ENCODE assay signal across 17 mouse cellular contexts in genomic region chr2:98124646-98125045, GRCm38 (mm10).
DNase-seq lines count a peak whose midpoint lies in the region; ATAC-seq and TF ChIP-seq lines count a peak whose summit lies in the region.
"Had no signal": no experiment of that assay in that cellular context is flagged by ENCODE, and none has a peak within 500 bp of the region (broad histone marks: within the 10 kb centered on the region; RNA-seq: fewer than 3 reads in every experiment).

No protein-coding gene starts in this region.

- no peak for TF ChIP-seq CTCF in liver, postnatal 0 days (IDR thresholded peaks at IDR 0.05; ENCODE audit: low read depth)

- no peaks in the 10 kb centered on the region for H3K27me3 ChIP-seq in hindbrain, embryonic 13.5 days
- H3K27me3 ChIP-seq in hindbrain, embryonic 11.5 days (ENCODE audit: control insufficient read depth, insufficient read depth, low read length): no peaks in the 10 kb centered on the region
- H3K27me3 ChIP-seq in midbrain, embryonic 11.5 days (ENCODE audit: control insufficient read depth, insufficient read depth, low read length): no peaks in the 10 kb centered on the region
- no peaks in the 10 kb centered on the region for H3K27me3 ChIP-seq in midbrain, embryonic 10.5 days (ENCODE audit: low read depth, poor library complexity, severe bottlenecking)
- no peaks in the 10 kb centered on the region for H3K27me3 ChIP-seq in forebrain, embryonic 14.5 days (replicated peaks; ENCODE audit: control insufficient read depth, insufficient read depth, low read length)
- no peaks in the 10 kb centered on the region for H3K27me3 ChIP-seq in midbrain, embryonic 15.5 days (replicated peaks)
- H3K27me3 ChIP-seq in liver, postnatal 0 days (ENCODE audit: insufficient read depth, low read length): no peaks in the 10 kb centered on the region
- H3K27me3 ChIP-seq: embryonic facial prominence, embryonic 13.5 days; intestine, embryonic 15.5 days; kidney, embryonic 15.5 days; limb, embryonic 13.5 days; liver, embryonic 15.5 days; neural tube, embryonic 12.5 days had no signal

- no peaks in the 10 kb centered on the region for H3K9me3 ChIP-seq in hindbrain, embryonic 13.5 days
- no peaks in the 10 kb centered on the region for H3K9me3 ChIP-seq in hindbrain, embryonic 11.5 days (ENCODE audit: control insufficient read depth, low read length)
- no peaks in the 10 kb centered on the region for H3K9me3 ChIP-seq in midbrain, embryonic 11.5 days (ENCODE audit: control insufficient read depth, low read length)
- no peaks in the 10 kb centered on the region for H3K9me3 ChIP-seq in midbrain, embryonic 10.5 days (replicated peaks)
- no peaks in the 10 kb centered on the region for H3K9me3 ChIP-seq in forebrain, embryonic 14.5 days (replicated peaks; ENCODE audit: control insufficient read depth, low read length)
- no peaks in the 10 kb centered on the region for H3K9me3 ChIP-seq in midbrain, embryonic 15.5 days
- no peaks in the 10 kb centered on the region for H3K9me3 ChIP-seq in liver, postnatal 0 days (ENCODE audit: low read length)
- H3K9me3 ChIP-seq: embryonic facial prominence, embryonic 13.5 days; intestine, embryonic 15.5 days; kidney, embryonic 15.5 days; limb, embryonic 13.5 days; liver, embryonic 15.5 days; neural tube, embryonic 12.5 days had no signal

- peak; percentile 78; the same call in 1 of the 2 replicates for ATAC-seq in hindbrain, embryonic 13.5 days (ENCODE audit: low FRiP score)
- ATAC-seq in hindbrain, embryonic 11.5 days (ENCODE audit: low FRiP score): no peak
- peak; percentile 65; the same call in 1 of the 2 replicates for ATAC-seq in midbrain, embryonic 11.5 days (ENCODE audit: low FRiP score)
- ATAC-seq in forebrain, embryonic 14.5 days: peak; percentile 68; the same call in 1 of the 2 replicates
- ATAC-seq in midbrain, embryonic 15.5 days (replicated peaks): peak; percentile 94
- ATAC-seq in liver, postnatal 0 days: no peak
- ATAC-seq: intestine, embryonic 15.5 days had no signal

- H3K27ac ChIP-seq in hindbrain, embryonic 13.5 days: no peak overlapping the region
- H3K27ac ChIP-seq in hindbrain, embryonic 11.5 days (ENCODE audit: low read depth, low read length): no peak overlapping the region
- H3K27ac ChIP-seq in midbrain, embryonic 11.5 days (ENCODE audit: low read depth, low read length): no peak overlapping the region
- no peak overlapping the region for H3K27ac ChIP-seq in midbrain, embryonic 10.5 days (replicated peaks)
- H3K27ac ChIP-seq in forebrain, embryonic 14.5 days (ENCODE audit: low read depth, low read length): no peak overlapping the region
- H3K27ac ChIP-seq in midbrain, embryonic 15.5 days: no peak overlapping the region
- no peak overlapping the region for H3K27ac ChIP-seq in liver, postnatal 0 days (ENCODE audit: low read depth)
- H3K27ac ChIP-seq: embryonic facial prominence, embryonic 13.5 days; intestine, embryonic 15.5 days; kidney, embryonic 15.5 days; limb, embryonic 13.5 days; liver, embryonic 15.5 days; neural tube, embryonic 12.5 days had no signal

- no peaks in the 10 kb centered on the region for H3K4me1 ChIP-seq in hindbrain, embryonic 13.5 days (replicated peaks)
- H3K4me1 ChIP-seq in hindbrain, embryonic 11.5 days (replicated peaks; ENCODE audit: control insufficient read depth, insufficient read depth, low read length): no peaks in the 10 kb centered on the region
- H3K4me1 ChIP-seq in midbrain, embryonic 11.5 days (ENCODE audit: control insufficient read depth, insufficient read depth, low read length): no peaks in the 10 kb centered on the region
- no peaks in the 10 kb centered on the region for H3K4me1 ChIP-seq in midbrain, embryonic 10.5 days
- H3K4me1 ChIP-seq in forebrain, embryonic 14.5 days (ENCODE audit: control insufficient read depth, insufficient read depth, low read length): no peaks in the 10 kb centered on the region
- no peaks in the 10 kb centered on the region for H3K4me1 ChIP-seq in midbrain, embryonic 15.5 days
- no peaks in the 10 kb centered on the region for H3K4me1 ChIP-seq in liver, postnatal 0 days (ENCODE audit: insufficient read depth)
- H3K4me1 ChIP-seq: embryonic facial prominence, embryonic 13.5 days; intestine, embryonic 15.5 days; kidney, embryonic 15.5 days; limb, embryonic 13.5 days; liver, embryonic 15.5 days; neural tube, embryonic 12.5 days had no signal

- no peaks in the 10 kb centered on the region for H3K36me3 ChIP-seq in hindbrain, embryonic 13.5 days
- no peaks in the 10 kb centered on the region for H3K36me3 ChIP-seq in hindbrain, embryonic 11.5 days (ENCODE audit: control insufficient read depth, insufficient read depth, low read length)
- no peaks in the 10 kb centered on the region for H3K36me3 ChIP-seq in midbrain, embryonic 11.5 days (ENCODE audit: control insufficient read depth, insufficient read depth, low read length)
- no peaks in the 10 kb centered on the region for H3K36me3 ChIP-seq in midbrain, embryonic 10.5 days
- no peaks in the 10 kb centered on the region for H3K36me3 ChIP-seq in forebrain, embryonic 14.5 days (ENCODE audit: control insufficient read depth, insufficient read depth, low read length)
- no peaks in the 10 kb centered on the region for H3K36me3 ChIP-seq in midbrain, embryonic 15.5 days (replicated peaks)
- no peaks in the 10 kb centered on the region for H3K36me3 ChIP-seq in liver, postnatal 0 days (replicated peaks; ENCODE audit: insufficient read depth, low read length)
- H3K36me3 ChIP-seq: embryonic facial prominence, embryonic 13.5 days; intestine, embryonic 15.5 days; kidney, embryonic 15.5 days; limb, embryonic 13.5 days; liver, embryonic 15.5 days; neural tube, embryonic 12.5 days had no signal

- WGBS in hindbrain, embryonic 13.5 days: 75% methylated on average over 2 of the region's 2 CpGs
- WGBS in hindbrain, embryonic 11.5 days: 82% methylated on average over 2 of the region's 2 CpGs
- 77% methylated on average over 2 of the region's 2 CpGs for WGBS in midbrain, embryonic 11.5 days
- 87% methylated on average over 2 of the region's 2 CpGs for WGBS in midbrain, embryonic 10.5 days
- 66% methylated on average over 2 of the region's 2 CpGs for WGBS in forebrain, embryonic 14.5 days
- 55% methylated on average over 2 of the region's 2 CpGs for WGBS in midbrain, embryonic 15.5 days
- WGBS in liver, postnatal 0 days (ENCODE audit: insufficient replicate concordance): 64% methylated on average over 2 of the region's 2 CpGs

- H3K9ac ChIP-seq in hindbrain, embryonic 13.5 days: no peak overlapping the region
- H3K9ac ChIP-seq in hindbrain, embryonic 11.5 days (ENCODE audit: low read depth, low read length): no peak overlapping the region
- no peak overlapping the region for H3K9ac ChIP-seq in midbrain, embryonic 11.5 days (ENCODE audit: low read length)
- no peak overlapping the region for H3K9ac ChIP-seq in forebrain, embryonic 14.5 days (ENCODE audit: low read length)
- H3K9ac ChIP-seq in midbrain, embryonic 15.5 days: no peak overlapping the region
- H3K9ac ChIP-seq in liver, postnatal 0 days (replicated peaks): no peak overlapping the region
- H3K9ac ChIP-seq: embryonic facial prominence, embryonic 13.5 days; intestine, embryonic 15.5 days; kidney, embryonic 15.5 days; limb, embryonic 13.5 days; liver, embryonic 15.5 days; neural tube, embryonic 12.5 days had no signal

- H3K4me3 ChIP-seq in hindbrain, embryonic 13.5 days: no peak overlapping the region
- H3K4me3 ChIP-seq in hindbrain, embryonic 11.5 days (ENCODE audit: low read depth, low read length): no peak overlapping the region
- no peak overlapping the region for H3K4me3 ChIP-seq in midbrain, embryonic 11.5 days (ENCODE audit: low read depth, low read length)
- no peak overlapping the region for H3K4me3 ChIP-seq in midbrain, embryonic 10.5 days
- no peak overlapping the region for H3K4me3 ChIP-seq in forebrain, embryonic 14.5 days (ENCODE audit: low read depth, low read length)
- H3K4me3 ChIP-seq in midbrain, embryonic 15.5 days: no peak overlapping the region
- H3K4me3 ChIP-seq in liver, postnatal 0 days (ENCODE audit: low read depth, low read length): no peak overlapping the region
- H3K4me3 ChIP-seq: embryonic facial prominence, embryonic 13.5 days; intestine, embryonic 15.5 days; kidney, embryonic 15.5 days; limb, embryonic 13.5 days; liver, embryonic 15.5 days; neural tube, embryonic 12.5 days had no signal

- no peak for TF ChIP-seq EP300 in liver, postnatal 0 days (IDR thresholded peaks at IDR 0.05; ENCODE audit: low read depth)

- no peak overlapping the region for H3K4me2 ChIP-seq in hindbrain, embryonic 13.5 days
- no peak overlapping the region for H3K4me2 ChIP-seq in hindbrain, embryonic 11.5 days (replicated peaks; ENCODE audit: low read depth, low read length)
- H3K4me2 ChIP-seq in midbrain, embryonic 11.5 days: no peak overlapping the region
- no peak overlapping the region for H3K4me2 ChIP-seq in forebrain, embryonic 14.5 days (ENCODE audit: low read length)
- no peak overlapping the region for H3K4me2 ChIP-seq in midbrain, embryonic 15.5 days
- no peak overlapping the region for H3K4me2 ChIP-seq in liver, postnatal 0 days (ENCODE audit: low read depth, low read length)
- H3K4me2 ChIP-seq: embryonic facial prominence, embryonic 13.5 days; intestine, embryonic 15.5 days; kidney, embryonic 15.5 days; limb, embryonic 13.5 days; liver, embryonic 15.5 days; neural tube, embryonic 12.5 days had no signal

- DNase-seq in hindbrain, embryonic 11.5 days (ENCODE audit: low spot score): no peak
- DNase-seq in midbrain, embryonic 11.5 days (ENCODE audit: low spot score, missing footprints): peak; percentile 59
- DNase-seq in midbrain, embryonic 10.5 days (ENCODE audit: low spot score): no peak
- peak; percentile 67 for DNase-seq in forebrain, embryonic 14.5 days (ENCODE audit: low spot score)
- DNase-seq in adrenal gland, adult (ENCODE audit: inconsistent age in 2 of 2, low spot score in 1 of 2): no peak
- no peak for DNase-seq in liver, postnatal 0 days
- DNase-seq: cerebellum, adult 11 months; gastrocnemius, postnatal 25 days; heart, postnatal 14 days had no signal

Comparison
In these comparisons a context has a peak if more than half of its experiments do, and no peak if none do; other contexts are left out.
1. ATAC-seq: peak in hindbrain, embryonic 13.5 days (single experiment), midbrain, embryonic 11.5 days (single experiment), forebrain, embryonic 14.5 days (single experiment) and midbrain, embryonic 15.5 days (single experiment); none in hindbrain, embryonic 11.5 days (single experiment) and liver, postnatal 0 days (single experiment).
2. DNase-seq: peak in midbrain, embryonic 11.5 days (single experiment) and forebrain, embryonic 14.5 days (single experiment); none in hindbrain, embryonic 11.5 days (single experiment), midbrain, embryonic 10.5 days (single experiment), adrenal gland, adult (0 of 2) and liver, postnatal 0 days (single experiment).